Mouse (Mus musculus) ES-E14 (cell line): ENCODE results near the gene Hba-a1. TPM values are rescaled to one million over a fixed set of nuclear protein-coding genes. Genes with fewer than 3 reads are reported as not detected.

ENCODE experiments used
- DNase-seq: peaks from one replicate; pipeline ENCODE4 v3.0.0-alpha.2; 2013; ENCODE audit warnings: low read depth, low spot score
- H3K27ac ChIP-seq: 2 replicates; pipeline ENCODE4 v1.5.1; 2012; ENCODE audit warnings: low read depth, mild to moderate bottlenecking, low read length, moderate library complexity, mixed read lengths; ENCODE audit not compliant: poor library complexity, insufficient read depth, severe bottlenecking
- H3K36me3 ChIP-seq: 2 replicates; pipeline ENCODE4 v1.6.1; 2012; ENCODE audit warnings: mild to moderate bottlenecking, low read length, moderate library complexity, mixed read lengths; ENCODE audit not compliant: control insufficient read depth, poor library complexity, insufficient read depth, severe bottlenecking
- H3K4me1 ChIP-seq, 2 experiments: fragments of 150-350 bp in 1 of 2; sonication (generic) in 1 of 2; 2 replicates each; pipeline ENCODE4 v1.6.1; 2012; ENCODE audit warnings: low read length in 2 of 2, mild to moderate bottlenecking in 1 of 2, mixed read lengths in 1 of 2; ENCODE audit not compliant: control insufficient read depth in 2 of 2, insufficient read depth in 2 of 2, poor library complexity in 1 of 2
- H3K4me3 ChIP-seq, 2 experiments: fragments of 150-350 bp in 1 of 2; sonication (generic) in 1 of 2; 2 replicates each; pipeline ENCODE4 v1.5.1; 2012; ENCODE audit warnings: low read length in 2 of 2, low read depth in 1 of 2, mild to moderate bottlenecking in 1 of 2, mixed read lengths in 1 of 2; ENCODE audit not compliant: insufficient read depth in 1 of 2, poor library complexity in 1 of 2, severe bottlenecking in 1 of 2
- H3K9ac ChIP-seq: 2 replicates; pipeline ENCODE4 v1.6.1; 2012; ENCODE audit warnings: low read depth, mild to moderate bottlenecking, low read length, mixed read lengths; ENCODE audit not compliant: poor library complexity, insufficient read depth, severe bottlenecking
- H3K9me3 ChIP-seq: fragments of 150-350 bp; sonication (generic); 2 replicates; pipeline ENCODE4 v1.6.1; 2012; ENCODE audit warnings: low read depth, mild to moderate bottlenecking, low read length; ENCODE audit not compliant: control insufficient read depth, insufficient read depth
- CHD2 ChIP-seq: IDR thresholded peaks from 2 replicates; pipeline ENCODE4 v1.6.1; 2014; ENCODE audit warnings: mild to moderate bottlenecking, low read depth, low read length, inconsistent platforms
- HCFC1 ChIP-seq: IDR thresholded peaks from 2 replicates; pipeline ENCODE4 v1.6.1; 2012; ENCODE audit warnings: low read length, inconsistent platforms, borderline replicate concordance; ENCODE audit not compliant: insufficient read depth
- MAFK ChIP-seq: IDR thresholded peaks from 2 replicates; pipeline ENCODE4 v1.6.1; 2014; ENCODE audit warnings: mild to moderate bottlenecking, low read depth, low read length, inconsistent platforms; ENCODE audit not compliant: insufficient read depth
- ZC3H11A ChIP-seq: IDR thresholded peaks from 2 replicates; pipeline ENCODE4 v1.6.1; 2012; ENCODE audit warnings: low read depth, mild to moderate bottlenecking, inconsistent platforms, low read length, borderline replicate concordance
- ZNF384 ChIP-seq: IDR thresholded peaks from 2 replicates; pipeline ENCODE4 v1.6.1; 2012; ENCODE audit warnings: low read depth, low read length, inconsistent platforms
- in situ Hi-C, 2 experiments: fragments of 600-800 bp; cut with MboI; formaldehyde crosslinking; loops; one replicate each; pipeline ENCODE4 v1.15.1; 2025; ENCODE audit warnings: low sequenced_read_pairs in 2 of 2, inconsistent platforms in 1 of 2; ENCODE audit not compliant: unreplicated experiment in 2 of 2
- total RNA-seq: library from RNA; depleted of rRNA; stranded (reverse); fragments of 300-350 nt; gene quantifications from 2 replicates; pipeline ENCODE4 v1.2.3, GENCODE M21; 2012; rRNA removed

The Hba-a1 gene
- total RNA-seq, 1 experiment, result not detected

- peaks cover 0 to 3% of the 10 kb centered on the region in 2 experiments; a peak in 1 of 4 replicates for H3K4me1 ChIP-seq
- no peak overlapping the region for H3K9ac ChIP-seq
- TF ChIP-seq HCFC1, result no peak
- TF ChIP-seq MAFK, result no peak
- TF ChIP-seq ZNF384, result no peak
- H3K36me3 ChIP-seq, result no peaks in the 10 kb centered on the region
- H3K9me3 ChIP-seq, result no peaks in the 10 kb centered on the region
- in situ Hi-C loops, result loop anchor here in 1 of 2 experiments (10.0 kb wide), 1 partner anchor 146 kb away; no protein-coding TSS in a partner anchor
- H3K27ac ChIP-seq, result no peak overlapping the region
- no peak overlapping the region for H3K4me3 ChIP-seq
- no peak for DNase-seq
Measured at GRCm38 (mm10) chr11:32331075-32331474, 47.8 kb downstream of the Hba-a1 start.

DNA sequence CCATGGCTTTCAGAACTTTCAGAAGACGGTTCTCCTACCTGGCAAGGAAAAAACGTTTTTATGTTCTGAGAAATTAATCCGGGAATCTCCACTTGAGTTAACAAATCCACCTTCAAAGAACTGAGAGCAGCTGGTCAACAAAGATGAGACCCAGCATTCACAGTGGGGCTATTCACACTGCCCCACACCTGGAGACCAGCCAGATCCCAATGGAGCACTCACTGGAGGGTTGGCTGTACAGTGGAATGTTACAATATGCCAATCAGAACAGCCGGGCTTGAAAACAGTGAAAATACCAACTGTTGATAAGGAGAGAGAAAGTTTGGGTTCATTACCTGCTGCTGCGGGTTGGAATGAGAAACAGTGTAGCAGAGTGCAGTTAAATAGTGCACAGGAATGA lies 48.5 kb downstream of the Hba-a1 start:
- in situ Hi-C loops, result loop anchor here in 1 of 2 experiments (10.0 kb wide), 1 partner anchor 147 kb away; no protein-coding TSS in a partner anchor
- Histone ChIP-seq H3K27ac (no peak overlapping the region), H3K4me3 (no peak overlapping the region), H3K9ac (no peak overlapping the region), H3K36me3 (no peaks in the 10 kb centered on the region), H3K9me3 (no peaks in the 10 kb centered on the region), H3K4me1 (peaks cover 0 to 3% of the 10 kb centered on the region in 2 experiments; a peak in 1 of 4 replicates)
- DNase-seq, result no peak
- no peak for TF ChIP-seq ZC3H11A
- no peak for TF ChIP-seq ZNF384
- TF ChIP-seq HCFC1, result no peak
- TF ChIP-seq MAFK, result no peak
- no peak for TF ChIP-seq CHD2

GRCm38 (mm10) chr11:32333235-32333634 lies 49.9 kb downstream of the Hba-a1 start:
- Histone ChIP-seq H3K4me3 (no peak overlapping the region), H3K27ac (no peak overlapping the region), H3K9me3 (no peaks in the 10 kb centered on the region), H3K36me3 (no peaks in the 10 kb centered on the region), H3K4me1 (peaks cover 0 to 3% of the 10 kb centered on the region in 2 experiments; a peak in 1 of 4 replicates), H3K9ac (no peak overlapping the region)
- in situ Hi-C loops, result loop anchor here in 1 of 2 experiments (10.0 kb wide), 1 partner anchor 148 kb away; no protein-coding TSS in a partner anchor
- no peak for TF ChIP-seq HCFC1
- TF ChIP-seq ZNF384, result no peak
- TF ChIP-seq CHD2, result no peak
- no peak for TF ChIP-seq MAFK
- TF ChIP-seq ZC3H11A, result no peak
- DNase-seq, result no peak

Other genes with a start within 250 kb of the Hba-a1 start
- 0.13 and 0.21 TPM in 2 replicates for gene Il9r, start 83.2 kb upstream of the Hba-a1 start, total RNA-seq
- gene Snrnp25, start 78.1 kb upstream of the Hba-a1 start, total RNA-seq, result 79.5 and 85.4 TPM in 2 replicates
- 24.8 and 58.9 TPM in 2 replicates for gene Rhbdf1, start 61.2 kb upstream of the Hba-a1 start, total RNA-seq
- 30.6 and 32.3 TPM in 2 replicates for gene Mpg, start 57.0 kb upstream of the Hba-a1 start, total RNA-seq
- gene Nprl3, start 15.8 kb upstream of the Hba-a1 start, total RNA-seq, result 47.2 and 67.0 TPM in 2 replicates
- gene Hba-x, start 7.1 kb upstream of the Hba-a1 start, total RNA-seq, result not detected in 2 replicates
- gene Hbq1b, start 3.5 kb downstream of the Hba-a1 start, total RNA-seq, result 0.80 TPM in 1 of 2 replicates, not detected in the other
- gene Hba-a2, start 13.0 kb downstream of the Hba-a1 start, total RNA-seq, result 1.1 TPM in 1 of 2 replicates, not detected in the other
- 0.95 TPM in 1 of 2 replicates, not detected in the other for gene Hbq1a, start 16.6 kb downstream of the Hba-a1 start, total RNA-seq
- 3.2 and 6.8 TPM in 2 replicates for gene Sh3pxd2b, start 64.3 kb downstream of the Hba-a1 start, total RNA-seq
- 15.2 and 18.3 TPM in 2 replicates for gene Ubtd2, start 171.9 kb downstream of the Hba-a1 start, total RNA-seq
- gene Efcab9, start 248.6 kb downstream of the Hba-a1 start, total RNA-seq, result 0.32 and 0.40 TPM in 2 replicates
- 8.3 and 9.8 TPM in 2 replicates for gene Stk10, start 249.8 kb downstream of the Hba-a1 start, total RNA-seq